Mouse (Mus musculus) heart, adult 18-20 months (tissue): ENCODE data around the gene Elavl2. TPM values are rescaled to one million over a fixed set of nuclear protein-coding genes. Genes with fewer than 3 reads are reported as not detected.

Experiments used
- DNase-seq, 2 experiments: peaks; one replicate each; pipeline ENCODE4 v3.0.0; 2021 to 2022; ENCODE audit warnings: mixed read lengths in 1 of 2
- microRNA-seq, 2 experiments: library from miRNA; unstranded; fragments of <30 nt; microRNA quantifications; one replicate each; pipeline ENCODE4 v1.2.0; 2022
- total RNA-seq, 2 experiments: library from RNA; stranded (reverse); gene quantifications; 2 replicates each; pipeline ENCODE4 v1.2.3; 2021

Gene Elavl2
- total RNA-seq, 2 experiments from 2014 or later, result 0.50 to 0.57 TPM

DNA sequence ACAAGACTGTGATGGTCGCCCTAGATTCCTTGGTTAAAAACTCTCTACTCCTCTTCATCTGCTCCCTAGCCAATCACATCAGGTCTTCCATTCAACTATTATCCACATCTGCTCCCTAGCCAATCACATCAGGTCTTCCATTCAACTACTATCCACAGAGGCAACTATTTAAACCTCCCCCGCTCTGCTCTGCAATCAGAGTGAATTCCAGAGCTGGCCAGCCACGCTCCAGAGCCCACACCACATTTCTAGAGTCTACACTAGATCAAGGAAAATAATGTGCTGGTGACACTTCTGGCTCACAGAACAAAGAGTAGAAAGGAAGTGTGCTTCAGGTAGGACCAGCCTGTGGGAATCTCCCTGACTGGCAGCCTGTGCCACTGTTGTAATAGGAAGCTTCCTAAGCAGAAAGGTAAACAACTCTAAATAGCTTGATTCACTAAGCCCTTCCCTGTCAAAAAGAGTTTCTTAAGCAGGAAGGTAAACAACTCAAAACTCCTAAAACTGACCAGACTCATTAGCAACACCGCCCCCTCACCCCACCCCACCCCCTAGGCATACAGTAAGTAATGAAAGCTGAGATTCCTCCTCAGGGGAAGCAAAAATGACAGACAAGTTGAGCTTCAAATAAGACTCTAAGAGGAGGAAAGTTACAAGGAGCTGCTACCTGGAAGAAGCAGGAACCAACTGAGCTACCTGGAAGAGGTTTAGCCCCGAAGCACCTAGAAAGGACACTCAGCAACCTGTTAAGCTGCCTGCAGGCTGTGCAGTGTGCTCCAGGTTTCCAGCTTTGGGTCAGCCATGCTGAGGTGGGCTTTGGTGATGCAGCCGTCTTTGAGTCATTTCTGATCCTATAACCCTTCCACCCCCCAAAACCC lies 191.9 kb downstream of the Elavl2 start:
- DNase-seq, result no peak

Small RNA genes within 50 kb of the gene (microRNA-seq; reads per million reads assigned to microRNA genes)
- 0 reads per million in 2 experiments for gene Mir6402
